Mouse (Mus musculus): ENCODE measurements around the gene Rcn3.
A peak's percentile ranks its signal among the peaks of the same experiment; 100 is the strongest.
"Not testable (repeated sequence)": the region's sequence is repeated elsewhere in the genome, so short reads cannot be mapped to it uniquely, and the experiment has no call there.

Rcn3 gene

GRCm38 (mm10) chr7:45092048-45092447 lies at the start of gene Rcn3:
Gene Rcn3, minus strand, starts transcription at chr7:45092221.
- peak; percentile 65 for DNase-seq (ENCODE audit: low read depth)

GRCm38 (mm10) chr7:45141319-45141718 lies 49.3 kb upstream of the Rcn3 start:
- DNase-seq (ENCODE audit: low read depth): no peak

- DNase-seq (ENCODE audit: low read depth): no peak
These were observed 48.1 kb upstream of the Rcn3 start for GRCm38 (mm10) chr7:45139904-45140723.

- DNase-seq (ENCODE audit: low read depth): no peak
These were observed 46.4 kb upstream of the Rcn3 start for GRCm38 (mm10) chr7:45138403-45138802.

- peak; percentile 87 for DNase-seq (ENCODE audit: low read depth)
These were observed 45.4 kb upstream of the Rcn3 start for GRCm38 (mm10) chr7:45137171-45138006.

- peak; percentile 89 for DNase-seq (ENCODE audit: low read depth)
These were observed 44.1 kb upstream of the Rcn3 start, which contains the start of the genes Gm45713 and Flt3l for GRCm38 (mm10) chr7:45135993-45136567. Gene Gm45713, minus strand, starts transcription at chr7:45136231. Gene Flt3l, minus strand, starts transcription at chr7:45136432.

- DNase-seq (ENCODE audit: low read depth): no peak
These were observed 43.3 kb upstream of the Rcn3 start for GRCm38 (mm10) chr7:45135370-45135769.

GRCm38 (mm10) chr7:45134544-45135026 lies 42.6 kb upstream of the Rcn3 start:
- DNase-seq (ENCODE audit: low read depth): peak; percentile 90

GRCm38 (mm10) chr7:45133446-45134159 lies 41.6 kb upstream of the Rcn3 start:
- no peak for DNase-seq (ENCODE audit: low read depth)

GRCm38 (mm10) chr7:45131850-45132249 lies 39.8 kb upstream of the Rcn3 start:
- no peak for DNase-seq (ENCODE audit: low read depth)

GRCm38 (mm10) chr7:45129776-45130512 lies 37.9 kb upstream of the Rcn3 start:
- DNase-seq (ENCODE audit: low read depth): no peak

GRCm38 (mm10) chr7:45129318-45129717 lies 37.3 kb upstream of the Rcn3 start:
- DNase-seq (ENCODE audit: low read depth): no peak

GRCm38 (mm10) chr7:45128624-45129246 lies 36.7 kb upstream of the Rcn3 start, which contains the start of gene Rpl13a:
Gene Rpl13a, minus strand, starts transcription at chr7:45128761.
- DNase-seq (ENCODE audit: low read depth): peak; percentile 99

- no peak for DNase-seq (ENCODE audit: low read depth)
These were observed 35.7 kb upstream of the Rcn3 start for GRCm38 (mm10) chr7:45127700-45128224.

GRCm38 (mm10) chr7:45126844-45127699 lies 35.1 kb upstream of the Rcn3 start:
- no peak for DNase-seq (ENCODE audit: low read depth)

- no peak for DNase-seq (ENCODE audit: low read depth)
These were observed 34.3 kb upstream of the Rcn3 start for GRCm38 (mm10) chr7:45126147-45126843.

- not testable (repeated sequence) for DNase-seq (ENCODE audit: low read depth)
These were observed 33.6 kb upstream of the Rcn3 start for GRCm38 (mm10) chr7:45125649-45126048.

GRCm38 (mm10) chr7:45125144-45125600 lies 33.2 kb upstream of the Rcn3 start:
- DNase-seq (ENCODE audit: low read depth): peak; percentile 81

Measured in c-Kit-positive CD71-positive TER-119-negative erythroid progenitor cells, embryonic 14.5 days (primary cell).